Mouse (Mus musculus): ENCODE data around the gene Osbpl3. TPM values are rescaled to one million over a fixed set of nuclear protein-coding genes. Genes with fewer than 3 reads are reported as not detected.

Osbpl3 gene
- total RNA-seq, 2 experiments from 2014 or later = 2.2 to 3.4 TPM

DNA sequence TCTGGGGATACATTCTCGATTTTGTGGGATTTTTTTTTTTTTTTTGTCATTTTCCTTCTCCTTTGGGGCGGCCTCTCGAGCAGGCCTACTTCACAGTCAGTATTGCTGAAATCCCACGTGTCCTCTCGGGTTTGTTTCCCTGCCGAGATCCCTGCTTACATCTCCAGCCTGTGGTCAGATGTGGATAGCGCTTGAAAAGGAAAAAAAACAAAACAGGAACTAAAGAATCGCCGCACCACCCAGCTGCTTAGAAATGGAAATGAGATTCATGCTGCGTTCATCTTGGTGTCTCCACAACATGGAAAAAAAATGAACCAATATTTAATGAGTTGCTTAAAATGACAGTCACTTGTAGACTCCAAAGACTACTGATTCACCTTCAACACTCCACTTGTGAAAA, 160.9 kb downstream of the Osbpl3 start:
- DNase-seq (ENCODE audit: low spot score) = no peak

DNA sequence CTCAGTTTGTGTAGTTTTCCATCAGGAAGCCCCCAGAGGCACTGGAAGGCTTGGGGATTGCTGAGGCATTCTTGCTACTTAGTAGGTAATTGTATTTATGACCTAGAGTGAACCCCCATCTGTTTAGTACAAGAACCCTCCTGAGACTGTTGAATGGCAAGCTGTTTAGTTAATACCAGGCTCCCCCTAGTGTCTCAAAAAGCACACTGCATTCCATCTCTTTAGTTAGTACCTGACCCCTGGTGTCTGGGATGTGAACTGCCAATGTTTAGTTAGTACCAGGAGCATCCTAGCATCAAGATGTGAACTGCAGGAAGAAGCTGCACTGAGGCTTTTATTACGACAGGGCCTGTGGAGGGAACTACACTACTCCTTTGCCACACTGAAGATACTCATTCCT, 161.9 kb downstream of the Osbpl3 start:
- DNase-seq (ENCODE audit: low spot score) = peak; percentile 86

DNA sequence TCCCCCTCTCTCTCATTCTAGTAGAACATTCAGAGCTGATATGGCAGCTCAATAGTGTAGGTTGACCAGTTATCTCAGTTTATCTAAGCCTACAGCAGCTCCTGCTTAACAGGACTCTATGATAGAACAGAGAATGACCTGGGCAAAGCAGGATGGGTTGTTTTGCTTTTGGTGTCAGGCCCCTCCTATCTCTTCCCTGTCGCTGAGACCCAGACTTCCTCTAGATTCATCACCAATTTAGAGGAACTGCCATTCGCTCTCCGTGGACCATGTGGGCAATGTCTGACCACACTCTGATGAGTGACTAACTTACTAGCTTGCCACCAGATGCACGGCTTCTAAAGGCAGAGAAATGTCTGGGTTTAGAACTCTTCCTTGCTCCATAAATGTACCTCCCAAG, 164.4 kb downstream of the Osbpl3 start:
- no peak for DNase-seq (ENCODE audit: low spot score)

DNA sequence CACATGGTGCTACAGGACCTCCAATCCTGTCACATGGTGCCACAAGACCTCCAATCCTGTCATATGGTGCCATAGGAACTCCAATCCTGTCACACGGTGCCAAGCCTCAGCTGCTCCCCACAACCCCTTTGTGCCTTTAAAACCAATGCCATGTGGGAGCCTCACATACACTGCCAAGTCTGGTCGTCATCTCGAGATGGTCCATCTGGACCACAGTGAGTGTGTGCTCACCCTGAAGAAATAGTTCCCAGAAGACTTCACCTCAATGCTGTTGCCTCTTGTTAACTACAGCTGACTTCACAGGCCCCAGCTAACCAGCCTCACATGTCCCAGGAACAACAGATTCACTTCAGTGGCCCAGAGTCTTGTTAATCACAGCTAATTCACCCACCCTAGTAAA, 169.1 kb downstream of the Osbpl3 start:
- DNase-seq (ENCODE audit: low spot score) = no peak

DNA sequence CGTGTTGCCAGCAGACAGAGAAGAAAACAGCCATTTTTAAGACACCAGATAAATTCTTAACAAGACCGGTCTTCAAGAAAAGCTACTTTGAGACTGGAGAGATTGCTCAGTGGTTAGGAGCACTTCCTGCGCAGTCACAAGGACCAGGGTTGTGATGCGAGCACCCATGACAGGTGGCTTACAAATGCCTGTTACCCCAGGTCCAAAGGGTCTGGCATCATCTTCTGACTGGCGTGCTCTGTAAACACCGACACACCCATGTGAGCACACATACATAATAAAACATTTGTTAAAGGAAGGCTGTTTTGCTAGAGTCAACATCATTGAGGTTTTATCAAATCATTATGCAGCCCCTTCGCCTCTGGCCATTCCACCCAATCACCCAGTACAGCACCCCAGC, 176.4 kb downstream of the Osbpl3 start:
- no peak for DNase-seq (ENCODE audit: low spot score)

DNA sequence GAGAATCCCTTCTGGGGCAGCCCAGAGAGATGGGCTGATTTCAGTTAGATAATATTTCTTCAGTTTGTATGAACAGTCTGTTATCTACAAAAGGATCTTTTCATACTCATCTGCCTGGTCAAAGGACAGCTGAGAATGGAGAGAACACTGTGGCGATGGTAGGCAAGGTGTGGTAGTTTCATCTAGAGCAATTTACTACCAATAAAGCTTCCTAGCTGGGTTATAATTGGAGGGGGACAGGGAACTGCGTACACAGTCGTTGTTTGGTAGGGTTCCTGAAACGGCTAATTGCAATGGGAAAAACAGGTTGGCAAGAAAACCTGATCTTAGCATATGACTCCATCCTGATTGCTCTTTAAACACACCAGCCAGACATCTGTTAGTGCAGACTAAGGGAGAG, 182.1 kb downstream of the Osbpl3 start:
- no peak for DNase-seq (ENCODE audit: low spot score)

DNA sequence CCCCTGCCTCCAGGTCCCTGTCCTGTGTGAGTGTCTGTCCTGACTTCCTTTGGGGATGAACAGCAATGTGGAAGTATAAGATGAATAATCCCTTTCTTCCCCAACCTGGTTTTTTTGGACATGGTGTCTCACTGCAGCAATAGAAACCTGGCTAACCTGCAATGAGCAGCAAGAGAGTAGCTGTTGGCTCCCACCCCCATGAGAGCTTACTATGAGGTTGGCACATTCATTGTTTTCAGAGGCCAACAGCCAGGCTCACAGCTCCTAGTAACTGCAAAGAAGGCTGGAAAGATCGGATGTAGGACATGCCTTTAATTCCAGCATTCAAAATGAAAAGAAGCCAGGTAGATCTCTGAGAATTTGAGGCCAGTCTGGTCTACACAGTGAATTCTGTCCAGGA, 182.6 kb downstream of the Osbpl3 start:
- no peak for DNase-seq (ENCODE audit: low spot score)

DNA sequence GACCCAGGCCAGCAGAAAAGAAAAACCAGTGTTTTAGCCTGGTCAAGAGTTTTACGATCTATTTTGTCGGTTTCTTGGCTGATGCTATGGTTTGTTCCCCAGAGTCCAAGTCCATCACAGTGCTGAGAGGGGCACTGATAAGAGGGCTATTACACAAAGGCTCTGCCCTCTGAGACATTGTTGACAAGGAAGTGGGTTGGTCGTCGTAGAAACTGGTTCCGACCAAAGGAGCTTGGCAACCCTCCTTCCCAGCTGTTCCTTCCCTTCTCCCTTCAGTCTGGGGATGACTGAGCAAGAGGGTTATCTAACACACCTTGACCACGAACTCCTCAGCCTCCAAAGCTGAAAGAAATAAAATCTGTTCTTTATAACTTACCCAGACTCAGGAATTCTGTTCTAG, 192.3 kb downstream of the Osbpl3 start, which contains the start of gene Gsdme:
Gene Gsdme (minus strand): TSS at position 193 of the 400 bp plus-strand sequence.
- DNase-seq (ENCODE audit: low spot score) = no peak

DNA sequence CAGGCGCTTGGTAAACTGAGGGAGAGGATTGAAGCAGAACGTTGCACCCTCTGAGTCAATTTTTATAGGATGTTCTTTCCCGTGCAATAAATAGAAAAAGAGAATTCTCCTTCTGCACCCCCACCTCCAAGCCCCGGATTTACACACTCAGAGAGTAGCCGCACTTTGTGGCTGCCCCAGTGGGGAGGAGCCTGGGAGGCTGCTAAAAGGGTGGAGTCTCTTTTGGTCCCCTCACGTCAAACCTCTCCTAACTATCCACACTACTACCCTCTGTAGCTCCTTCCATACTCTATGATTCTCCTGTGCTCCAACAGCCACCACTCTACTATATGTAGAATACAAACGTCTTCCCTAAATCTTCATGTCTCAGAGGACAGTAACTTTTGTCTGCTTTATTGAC, 193.7 kb downstream of the Osbpl3 start:
- no peak for DNase-seq (ENCODE audit: low spot score)

DNA sequence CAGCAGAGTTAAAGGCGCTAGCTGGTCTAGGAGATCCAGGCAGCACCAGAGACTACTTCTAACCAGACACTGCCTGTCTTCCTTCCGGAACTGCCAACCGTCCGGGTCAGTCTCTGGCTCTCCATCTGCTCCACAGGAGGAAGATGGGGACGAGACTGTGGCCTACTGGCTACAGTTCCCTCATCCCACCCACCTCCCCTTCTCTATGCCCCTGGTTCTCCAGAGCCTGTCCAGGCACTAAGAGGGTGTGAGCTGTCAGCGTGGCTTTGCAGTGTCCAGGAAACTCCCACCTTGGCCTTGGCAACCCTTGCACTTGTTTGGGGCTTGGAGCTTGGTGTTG, 194.1 kb downstream of the Osbpl3 start:
- no peak for DNase-seq (ENCODE audit: low spot score)

DNA sequence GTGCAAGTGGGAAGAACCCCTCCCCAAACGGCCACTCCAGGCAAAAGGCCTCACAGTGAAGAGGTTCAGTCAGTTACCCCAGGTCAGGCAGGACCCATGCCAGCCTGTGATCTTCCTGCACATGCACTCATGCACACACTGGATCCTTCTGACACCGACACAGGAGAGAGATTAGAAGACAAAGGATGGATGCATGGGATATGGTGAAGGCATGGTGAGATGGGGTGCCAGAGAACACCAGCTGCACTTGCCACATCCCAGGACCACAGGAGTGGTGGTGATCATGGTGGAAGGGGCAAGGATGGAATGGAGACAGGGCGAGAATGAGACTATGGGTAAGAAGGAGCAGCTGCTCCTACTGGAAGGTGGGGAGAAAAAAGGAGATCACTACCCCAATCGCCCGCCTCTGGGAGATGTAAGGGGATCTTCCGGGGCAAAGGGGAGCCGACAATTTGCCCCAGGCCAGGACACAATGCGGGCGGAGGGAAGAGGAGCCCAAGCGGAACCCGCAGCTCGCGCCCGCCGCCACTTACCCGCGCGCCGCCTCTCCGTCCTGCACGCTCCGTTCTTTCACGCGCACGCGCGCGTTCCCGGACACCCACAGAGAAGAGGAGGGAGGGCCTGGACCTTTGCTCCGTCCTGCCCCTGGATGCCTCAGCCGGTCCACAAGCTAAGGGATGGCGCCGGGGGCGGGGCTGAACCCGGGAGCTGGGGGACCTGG, 194.6 kb downstream of the Osbpl3 start:
- peak; percentile 67 for DNase-seq (ENCODE audit: low spot score)

DNA sequence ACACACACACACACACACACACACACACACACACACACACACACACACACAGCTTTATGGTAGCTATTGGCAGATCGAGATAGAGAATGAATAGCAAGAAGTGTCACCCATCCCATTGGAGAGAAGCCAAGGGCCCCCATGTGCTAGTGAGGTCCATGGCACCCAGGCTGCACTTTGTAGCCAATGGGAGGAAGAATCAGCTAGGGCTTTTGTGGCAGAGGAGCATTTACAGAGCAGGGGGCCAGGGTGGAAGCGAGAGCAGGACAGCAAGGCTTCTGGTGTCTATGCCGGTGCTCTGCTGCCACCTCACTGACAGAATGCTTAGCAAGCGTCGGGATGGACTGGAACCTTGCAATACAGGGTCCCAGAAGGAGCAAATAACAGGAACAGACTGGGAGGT, 200.6 kb downstream of the Osbpl3 start:
- no peak for DNase-seq (ENCODE audit: low spot score)

DNA sequence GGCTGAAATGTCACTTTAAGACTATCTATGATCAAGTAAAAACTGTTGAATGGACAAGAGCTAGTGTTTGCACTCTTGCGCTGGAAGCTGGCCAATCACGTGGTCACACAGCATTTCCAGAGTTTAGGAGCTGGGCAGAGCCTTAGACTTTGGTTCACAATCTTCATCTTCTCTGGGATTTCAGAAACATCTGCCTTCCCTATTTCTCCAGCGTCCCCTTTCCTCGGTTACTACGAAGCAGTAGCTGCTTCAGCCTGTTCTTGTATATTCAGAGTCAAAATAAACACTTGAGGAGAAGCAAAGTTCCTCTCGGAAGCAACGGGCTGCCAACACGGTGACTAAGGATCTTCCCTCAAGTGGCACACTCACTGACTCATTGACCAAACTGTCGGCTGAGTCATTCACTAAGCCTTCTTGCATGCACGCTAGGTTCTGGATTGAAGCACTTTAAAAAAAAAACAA, 201.2 kb downstream of the Osbpl3 start:
- peak; percentile 57 for DNase-seq (ENCODE audit: low spot score)

DNA sequence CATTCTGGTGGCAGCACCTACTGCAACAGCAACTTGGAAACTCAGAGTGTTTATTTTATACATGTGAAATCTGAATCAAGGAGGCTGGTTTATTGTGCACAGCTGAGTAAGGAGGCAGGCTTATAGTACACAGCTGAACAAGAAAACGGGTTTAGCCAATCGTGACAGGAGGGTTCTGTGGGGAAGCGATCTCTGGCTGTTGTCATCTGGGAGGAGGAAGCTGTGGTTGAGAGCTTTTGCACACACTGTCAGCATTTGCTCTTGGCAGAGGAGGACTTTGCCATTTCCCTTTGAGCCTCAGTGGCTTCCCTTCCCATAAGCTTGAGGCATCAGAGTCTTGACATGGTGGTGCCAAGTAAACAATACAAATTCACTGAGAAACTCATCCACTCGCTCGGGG, 203.3 kb downstream of the Osbpl3 start:
- peak; percentile 7 for DNase-seq (ENCODE audit: low spot score)

DNA sequence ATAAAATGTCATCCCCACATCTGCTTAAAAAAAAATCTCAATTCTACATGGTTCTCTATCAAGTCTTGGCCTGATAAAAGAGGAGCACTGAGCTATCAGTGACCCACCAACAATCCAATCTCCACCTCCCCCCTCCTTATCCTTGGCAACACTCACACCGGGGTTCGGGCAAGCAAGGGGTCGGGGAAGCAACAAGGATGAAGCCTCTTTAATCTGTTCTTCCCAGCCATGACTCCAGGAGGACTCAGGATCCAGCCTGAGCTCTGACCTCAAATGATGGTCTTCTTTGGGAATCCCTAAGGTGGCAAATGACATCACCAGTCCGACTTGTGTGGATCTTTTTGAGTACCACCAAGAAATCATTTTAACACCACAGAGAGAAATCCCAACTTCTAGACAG, 208.2 kb downstream of the Osbpl3 start:
- DNase-seq (ENCODE audit: low spot score) = no peak

DNA sequence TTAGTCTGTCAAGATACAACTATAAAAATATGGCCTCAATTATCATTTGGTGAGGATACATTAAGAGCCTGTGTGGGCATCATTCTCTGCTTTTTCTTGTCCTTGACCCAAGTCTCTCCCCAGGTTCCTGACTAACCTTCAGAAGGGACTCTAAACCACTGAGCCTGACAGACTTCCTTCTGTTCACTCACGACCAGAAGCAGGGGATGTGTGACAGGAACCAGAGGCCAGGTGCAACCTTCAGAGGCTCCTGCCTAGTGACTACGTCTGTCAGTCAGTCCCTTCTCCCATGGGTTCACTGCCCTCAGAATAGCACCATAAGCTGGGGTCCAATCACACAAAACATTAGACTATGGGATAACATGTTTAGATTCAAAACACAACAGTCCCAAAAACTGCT, 208.6 kb downstream of the Osbpl3 start:
- no peak for DNase-seq (ENCODE audit: low spot score)

DNA sequence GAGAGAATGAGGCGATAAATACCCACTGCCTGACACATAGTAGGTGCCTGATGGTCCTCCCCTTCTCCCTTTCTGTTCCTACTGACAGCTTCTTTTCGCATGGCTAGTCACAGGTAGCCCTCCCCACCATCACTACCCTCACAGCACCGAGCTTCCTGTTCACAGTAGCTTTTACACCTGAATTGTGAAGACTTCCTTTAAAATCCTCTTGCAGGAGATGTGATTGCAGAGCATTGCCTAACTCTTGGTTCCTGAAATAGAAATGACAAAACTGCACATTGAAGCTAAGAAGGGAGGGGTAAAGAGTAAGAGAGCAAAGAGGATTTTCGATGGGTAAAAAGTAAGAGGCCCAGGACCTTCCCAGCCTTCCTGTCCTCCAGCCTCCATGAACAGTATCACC, 211.0 kb downstream of the Osbpl3 start:
- no peak for DNase-seq (ENCODE audit: low spot score)

DNA sequence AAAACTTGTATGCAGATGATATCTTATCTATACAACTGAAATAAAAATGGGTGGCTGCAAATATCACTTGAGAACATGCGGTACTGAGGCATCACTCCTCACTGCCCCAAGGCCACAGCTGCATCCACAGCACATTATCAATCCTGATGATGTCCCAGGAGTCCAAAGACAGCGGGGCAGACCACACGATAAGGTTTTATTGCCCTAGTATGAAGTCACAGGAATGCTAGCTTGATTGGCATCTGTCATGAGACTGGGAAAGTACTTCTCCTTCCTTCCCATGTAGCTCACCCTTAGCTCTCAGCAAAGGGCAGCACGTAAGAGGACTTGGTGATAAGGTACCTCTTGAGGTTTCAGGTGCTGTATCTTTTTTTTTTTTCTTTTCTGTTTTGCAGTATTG, 211.9 kb downstream of the Osbpl3 start:
- DNase-seq (ENCODE audit: low spot score) = no peak

Other genes starting within 250 kb of the Osbpl3 start
- under 1 TPM; 0.14 to 0.69 TPM for gene Gsdme, start 192.3 kb downstream of the Osbpl3 start, total RNA-seq (2021)
- gene Cycs, start 110.3 kb upstream of the Osbpl3 start, total RNA-seq (2021) = 100 to 1,000 TPM in 1 of 2 experiments, 10 to 100 TPM in 1; 88.3 to 102 TPM
- under 1 TPM; 0.43 to 0.89 TPM for gene 4921507P07Rik, start 140.4 kb upstream of the Osbpl3 start, total RNA-seq (2021)
- gene Npvf, start 198.2 kb upstream of the Osbpl3 start, total RNA-seq (2021) = not detected

Measured in gastrocnemius, adult 18-20 months (tissue).